In genomic region chr2:148681461-148681891, GRCm38 (mm10) we compare ENCODE assay signal across 8 mouse cellular contexts. TPM values are rescaled to one million over a fixed set of nuclear protein-coding genes. Genes with fewer than 3 reads are reported as not detected.
DNase-seq lines count a peak whose midpoint lies in the region; ATAC-seq and TF ChIP-seq lines count a peak whose summit lies in the region.

No protein-coding gene starts in this region.

- peak overlapping the region; percentile 72 for H3K4me3 ChIP-seq in cerebellum, adult 2 months (replicated peaks; ENCODE audit: insufficient read depth, low read depth, low read length)
- H3K4me3 ChIP-seq in hindbrain, embryonic 13.5 days, result peak overlapping the region; percentile 71
- peak overlapping the region; percentile 81 for H3K4me3 ChIP-seq in limb, embryonic 10.5 days

- H3K4me2 ChIP-seq in hindbrain, embryonic 13.5 days, result peak overlapping the region; percentile 94

- H3K27ac ChIP-seq in cerebellum, adult 2 months (ENCODE audit: insufficient read depth, low read length), result no peak overlapping the region
- peak overlapping the region; percentile 89 for H3K27ac ChIP-seq in hindbrain, embryonic 13.5 days
- H3K27ac ChIP-seq in limb, embryonic 10.5 days, result peak overlapping the region; percentile 92

- peak overlapping the region; percentile 85 for H3K9ac ChIP-seq in hindbrain, embryonic 13.5 days

- no peaks in the 10 kb centered on the region for H3K27me3 ChIP-seq in cerebellum, adult 2 months (ENCODE audit: control insufficient read depth, insufficient read depth, low read length)
- no peaks in the 10 kb centered on the region for H3K27me3 ChIP-seq in hindbrain, embryonic 13.5 days
- H3K27me3 ChIP-seq in limb, embryonic 10.5 days (ENCODE audit: low read depth, poor library complexity, severe bottlenecking), result no peaks in the 10 kb centered on the region
- no peaks in the 10 kb centered on the region for H3K27me3 ChIP-seq in splenic B cell, adult 2 months (ENCODE audit: control insufficient read depth, insufficient read depth, low read length, poor library complexity, severe bottlenecking)

- H3K9me3 ChIP-seq in hindbrain, embryonic 13.5 days, result no peaks in the 10 kb centered on the region
- H3K9me3 ChIP-seq in limb, embryonic 10.5 days (replicated peaks), result no peaks in the 10 kb centered on the region

- TF ChIP-seq POLR2A in cerebellum, adult 2 months (IDR thresholded peaks at IDR 0.05; ENCODE audit: borderline replicate concordance, insufficient read depth, low read length), result no peak

- H3K36me3 ChIP-seq in hindbrain, embryonic 13.5 days, result peaks cover 34% of the 10 kb centered on the region
- peaks cover 40% of the 10 kb centered on the region for H3K36me3 ChIP-seq in limb, embryonic 10.5 days
- H3K36me3 ChIP-seq in splenic B cell, adult 2 months (ENCODE audit: control insufficient read depth, insufficient read depth, low read length, poor library complexity, severe bottlenecking), result peaks cover 2% of the 10 kb centered on the region; the same call in 1 of the 2 replicates

- no peak; the same call in 1 of the 2 replicates for TF ChIP-seq CTCF in cerebellum, adult 2 months (IDR thresholded peaks at IDR 0.05; ENCODE audit: borderline replicate concordance, insufficient read depth, low read depth, low read length)

- peak; percentile 60 for ATAC-seq in hindbrain, embryonic 13.5 days (ENCODE audit: low FRiP score)
- peak; percentile 70 for ATAC-seq in megakaryocyte-erythroid progenitor cell, adult 5-6 weeks (replicated peaks; ENCODE audit: low FRiP score, low TSS enrichment, poor library complexity, severe bottlenecking)

- 5% methylated on average over 17 of the region's 17 CpGs for WGBS in cerebellum, adult 2 months
- 8% methylated on average over 17 of the region's 17 CpGs for WGBS in hindbrain, embryonic 13.5 days
- WGBS in limb, embryonic 10.5 days, result 7% methylated on average over 17 of the region's 17 CpGs

- peaks cover 4% of the 10 kb centered on the region for H3K4me1 ChIP-seq in cerebellum, adult 2 months (ENCODE audit: control insufficient read depth, insufficient read depth, low read length)
- peaks cover 59% of the 10 kb centered on the region for H3K4me1 ChIP-seq in hindbrain, embryonic 13.5 days (replicated peaks)
- H3K4me1 ChIP-seq in limb, embryonic 10.5 days, result peaks cover 48% of the 10 kb centered on the region

- DNase-seq in right cerebral cortex, adult 18-20 months, result peak; percentile 29
- DNase-seq in right cerebral cortex, postnatal 25 days, result no peak
- peak in 1 of 2 experiments; percentile 55 for DNase-seq in cerebellum, adult 2 months
- DNase-seq in frontal cortex, postnatal 10 days (ENCODE audit: low spot score in 2 of 2), result peak; percentile 51 to 56
- DNase-seq in limb, embryonic 10.5 days (ENCODE audit: low spot score), result peak; percentile 67
- DNase-seq in splenic B cell, adult 2 months (ENCODE audit: low read depth, low spot score), result peak; percentile 54

RNA-seq across cellular contexts. Expression of gene Gzf1, which starts 0.7 kb away (rescaled TPM):
- polyA plus RNA-seq in cerebellum, adult 2 months (2012; rRNA removed), result 17.8 and 18.7 TPM in 2 replicates
- polyA plus RNA-seq in hindbrain, embryonic 13.5 days (2015; fragmentation: Nextera tagmentation; extraction: Ambion mirVana), result 14.8 and 14.9 TPM in 2 replicates
- polyA plus RNA-seq in limb, embryonic 10.5 days (2016; fragmentation: Nextera tagmentation; extraction: Ambion mirVana), result 24.3 and 27.7 TPM in 2 replicates
- 13.4 and 13.5 TPM in 2 replicates for total RNA-seq in megakaryocyte-erythroid progenitor cell, adult 5-6 weeks (2014; fragmentation: Nextera tagmentation)
- 13.5 and 14.1 TPM in 2 replicates for total RNA-seq in megakaryocyte-erythroid progenitor cell, adult 5-6 weeks (2017)

RNA-seq across cellular contexts. Expression of gene Nxt1, which starts 9.1 kb away (rescaled TPM):
- polyA plus RNA-seq in cerebellum, adult 2 months (2012; rRNA removed), result 26.8 and 27.8 TPM in 2 replicates
- polyA plus RNA-seq in hindbrain, embryonic 13.5 days (2015; fragmentation: Nextera tagmentation; extraction: Ambion mirVana), result 53.0 and 53.3 TPM in 2 replicates
- polyA plus RNA-seq in limb, embryonic 10.5 days (2016; fragmentation: Nextera tagmentation; extraction: Ambion mirVana), result 140 and 146 TPM in 2 replicates
- total RNA-seq in megakaryocyte-erythroid progenitor cell, adult 5-6 weeks (2014; fragmentation: Nextera tagmentation), result 52.4 and 72.0 TPM in 2 replicates
- total RNA-seq in megakaryocyte-erythroid progenitor cell, adult 5-6 weeks (2017), result 29.0 and 31.2 TPM in 2 replicates

RNA-seq across cellular contexts. Expression of gene Napb, which starts 50.8 kb away (rescaled TPM):
- polyA plus RNA-seq in cerebellum, adult 2 months (2012; rRNA removed), result 189 and 192 TPM in 2 replicates
- 44.2 and 49.1 TPM in 2 replicates for polyA plus RNA-seq in hindbrain, embryonic 13.5 days (2015; fragmentation: Nextera tagmentation; extraction: Ambion mirVana)
- polyA plus RNA-seq in limb, embryonic 10.5 days (2016; fragmentation: Nextera tagmentation; extraction: Ambion mirVana), result 3.3 and 3.8 TPM in 2 replicates
- 0.98 and 1.7 TPM in 2 replicates for total RNA-seq in megakaryocyte-erythroid progenitor cell, adult 5-6 weeks (2014; fragmentation: Nextera tagmentation)
- 0.23 TPM in 1 of 2 replicates, not detected in the other for total RNA-seq in megakaryocyte-erythroid progenitor cell, adult 5-6 weeks (2017)
